Comparison of ENCODE assay signal across 10 mouse cellular contexts in the genomic region with DNA sequence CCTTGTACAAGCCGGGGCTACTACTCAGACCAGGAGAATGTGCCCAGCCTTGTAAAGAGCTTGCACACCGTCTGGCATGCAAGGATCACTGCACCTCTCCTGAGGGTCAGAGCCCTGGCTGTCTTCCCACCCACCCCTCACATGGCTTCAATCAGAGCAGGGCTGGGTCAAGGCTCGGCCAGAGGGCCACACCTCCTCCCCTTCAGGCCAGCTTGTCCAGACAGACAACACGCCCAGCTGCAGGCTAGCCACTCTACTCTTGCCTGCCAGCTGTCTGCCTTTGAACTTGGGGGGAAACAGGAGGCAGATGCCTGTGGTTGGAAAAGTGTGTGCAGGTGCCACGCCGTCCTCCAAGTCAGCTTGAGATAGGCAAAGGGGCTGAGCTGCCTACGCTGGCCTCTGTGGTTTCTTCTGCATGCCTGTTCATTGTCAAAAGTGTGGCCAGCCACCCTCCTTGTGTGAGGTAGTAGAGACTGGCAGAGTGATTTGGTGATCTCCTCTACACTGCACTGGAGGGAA. TPM values are rescaled to one million over a fixed set of nuclear protein-coding genes. Genes with fewer than 3 reads are reported as not detected.
A peak's percentile ranks its signal among the peaks of the same experiment; 100 is the strongest.
DNase-seq lines count a peak whose midpoint lies in the region; ATAC-seq and TF ChIP-seq lines count a peak whose summit lies in the region.
"Had no signal": no experiment of that assay in that cellular context is flagged by ENCODE, and none has a peak within 500 bp of the region (broad histone marks: within the 10 kb centered on the region; RNA-seq: fewer than 3 reads in every experiment).

No protein-coding gene starts in this region.

- no peak overlapping the region for H3K9ac ChIP-seq in midbrain, embryonic 13.5 days (replicated peaks)
- peak overlapping the region; percentile 28 for H3K9ac ChIP-seq in kidney, embryonic 16.5 days (replicated peaks; ENCODE audit: low read length)

- TF ChIP-seq POLR2A in embryonic fibroblast, embryonic 13.5 days (IDR thresholded peaks at IDR 0.05; ENCODE audit: low read depth, low read length), result no peak

- DNase-seq in midbrain, embryonic 10.5 days (ENCODE audit: low spot score), result peak; percentile 41
- DNase-seq in skeletal muscle tissue, adult 2 months (ENCODE audit: low read depth, low spot score), result peak; percentile 56
- DNase-seq in cerebellum, adult 9-10 months, result no peak
- no peak for DNase-seq in cerebellum, postnatal 36 days
- DNase-seq in cerebellum, adult 11-12 months, result no peak

- no peak overlapping the region for H3K4me2 ChIP-seq in midbrain, embryonic 13.5 days (replicated peaks)
- H3K4me2 ChIP-seq in kidney, embryonic 16.5 days (replicated peaks; ENCODE audit: low read depth, low read length), result no peak overlapping the region

- no peak for ATAC-seq in midbrain, embryonic 13.5 days
- peak; percentile 69 for ATAC-seq in kidney, embryonic 16.5 days (ENCODE audit: low FRiP score, low TSS enrichment)

- H3K36me3 ChIP-seq in midbrain, embryonic 10.5 days, result no peaks in the 10 kb centered on the region
- H3K36me3 ChIP-seq in midbrain, embryonic 13.5 days, result no peaks in the 10 kb centered on the region
- H3K36me3 ChIP-seq in kidney, embryonic 16.5 days (ENCODE audit: insufficient read depth, low read length), result no peaks in the 10 kb centered on the region

- H3K27ac ChIP-seq in midbrain, embryonic 10.5 days (replicated peaks), result peak overlapping the region; percentile 60; the same call in 1 of the 2 replicates
- H3K27ac ChIP-seq in midbrain, embryonic 13.5 days, result no peak overlapping the region
- peak overlapping the region; percentile 28; the same call in 1 of the 2 replicates for H3K27ac ChIP-seq in embryonic fibroblast, embryonic 13.5 days (ENCODE audit: insufficient read depth, low read length)
- 0 out of 2 replicates have a peak overlapping the region, but pooled peaks have one; percentile 1 for H3K27ac ChIP-seq in kidney, embryonic 16.5 days (ENCODE audit: low read length)

- TF ChIP-seq CTCF in embryonic fibroblast, embryonic 13.5 days (IDR thresholded peaks at IDR 0.05; ENCODE audit: borderline replicate concordance, insufficient read depth, low read length), result no peak

- 59% methylated on average over 7 of the region's 7 CpGs for WGBS in midbrain, embryonic 10.5 days
- WGBS in midbrain, embryonic 13.5 days, result 57% methylated on average over 7 of the region's 7 CpGs
- 23% methylated on average over 7 of the region's 7 CpGs for WGBS in kidney, embryonic 16.5 days

- no peaks in the 10 kb centered on the region for H3K27me3 ChIP-seq in midbrain, embryonic 10.5 days (ENCODE audit: low read depth, poor library complexity, severe bottlenecking)
- H3K27me3 ChIP-seq in midbrain, embryonic 13.5 days, result no peaks in the 10 kb centered on the region
- H3K27me3 ChIP-seq in kidney, embryonic 16.5 days (ENCODE audit: insufficient read depth, low read length), result no peaks in the 10 kb centered on the region

- no peaks in the 10 kb centered on the region for H3K9me3 ChIP-seq in midbrain, embryonic 10.5 days (replicated peaks)
- no peaks in the 10 kb centered on the region for H3K9me3 ChIP-seq in midbrain, embryonic 13.5 days
- no peaks in the 10 kb centered on the region for H3K9me3 ChIP-seq in kidney, embryonic 16.5 days (ENCODE audit: low read length)

- no peak overlapping the region for H3K4me3 ChIP-seq in midbrain, embryonic 10.5 days
- no peak overlapping the region for H3K4me3 ChIP-seq in midbrain, embryonic 13.5 days (replicated peaks)
- H3K4me3 ChIP-seq in embryonic fibroblast, embryonic 13.5 days (ENCODE audit: insufficient read depth, low read length), result no peak overlapping the region
- no peak overlapping the region for H3K4me3 ChIP-seq in kidney, embryonic 16.5 days (ENCODE audit: low read length)

- H3K4me1 ChIP-seq in midbrain, embryonic 10.5 days, result peaks cover 29% of the 10 kb centered on the region
- no peaks in the 10 kb centered on the region for H3K4me1 ChIP-seq in midbrain, embryonic 13.5 days (replicated peaks)
- peaks cover 12% of the 10 kb centered on the region for H3K4me1 ChIP-seq in embryonic fibroblast, embryonic 13.5 days (ENCODE audit: control insufficient read depth, insufficient read depth, low read length)
- peaks cover 21% of the 10 kb centered on the region for H3K4me1 ChIP-seq in kidney, embryonic 16.5 days (ENCODE audit: insufficient read depth, low read length)

RNA-seq across cellular contexts. Expression of a gene that starts 9.0 kb away (rescaled TPM):
- polyA plus RNA-seq in midbrain, embryonic 10.5 days (2016; fragmentation: Nextera tagmentation; extraction: Ambion mirVana), result not detected in 2 replicates
- polyA plus RNA-seq in midbrain, embryonic 13.5 days (2015; fragmentation: Nextera tagmentation; extraction: Ambion mirVana), result not detected in 2 replicates
- polyA plus RNA-seq in embryonic fibroblast, embryonic 13.5 days (2011; ENCODE audit: insufficient read length, low read depth, missing spikeins), result not detected in 2 replicates
- not detected in 2 replicates for polyA plus RNA-seq in kidney, embryonic 16.5 days (2015; fragmentation: Nextera tagmentation; extraction: Ambion mirVana)
- polyA plus RNA-seq: large intestine, adult 2 months; spleen, adult 2 months had no signal

Comparison
In these comparisons a context has a peak if more than half of its experiments do, and no peak if none do; other contexts are left out.
1. DNase-seq: peak in midbrain, embryonic 10.5 days (single experiment) and skeletal muscle tissue, adult 2 months (single experiment); none in cerebellum, adult 9-10 months (single experiment), cerebellum, postnatal 36 days (0 of 2) and cerebellum, adult 11-12 months (single experiment).